Mouse (Mus musculus): ENCODE results near the gene Dnmbp.

Gene Dnmbp

DNA sequence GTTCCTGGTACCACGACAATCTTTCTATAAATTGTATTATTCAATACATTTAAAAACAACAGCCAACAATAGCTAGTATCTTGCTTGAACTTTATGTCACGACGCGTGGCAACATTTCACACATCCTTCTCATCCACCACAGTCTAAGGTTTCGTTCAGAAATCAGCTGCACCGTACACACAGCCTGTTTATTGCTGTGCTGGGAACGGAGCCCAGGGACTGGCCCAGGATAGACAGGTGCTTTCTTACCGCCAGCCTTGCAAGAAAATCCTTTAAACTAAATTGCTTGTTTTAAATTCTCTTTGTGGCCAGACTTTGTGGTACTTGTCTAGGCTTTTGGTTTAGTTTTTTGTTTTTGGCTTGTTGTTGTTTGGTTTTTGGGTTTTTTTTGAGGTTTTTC lies 62.6 kb downstream of the Dnmbp start:
- DNase-seq (ENCODE audit: low spot score) = no peak

DNA sequence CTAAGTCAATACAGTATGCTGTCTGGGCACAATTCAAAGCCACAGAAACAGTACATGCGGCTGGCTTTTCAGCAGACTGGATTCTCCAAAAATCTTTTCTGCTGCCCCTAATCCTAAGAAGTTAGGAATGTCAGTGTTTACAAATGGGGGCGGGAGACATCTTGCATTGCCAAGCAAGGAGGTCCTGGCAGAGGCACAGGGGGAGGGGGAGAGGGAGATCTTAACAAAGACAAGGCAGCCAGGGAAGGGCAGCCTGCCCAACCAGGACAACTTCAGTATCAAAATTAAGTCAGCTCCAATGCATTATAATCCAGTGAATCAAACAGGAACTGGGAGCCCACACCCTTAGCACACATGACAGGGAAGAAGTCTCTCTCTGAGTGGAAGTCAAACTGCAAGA lies 64.0 kb downstream of the Dnmbp start:
- peak; percentile 26 for DNase-seq (ENCODE audit: low spot score)

DNA sequence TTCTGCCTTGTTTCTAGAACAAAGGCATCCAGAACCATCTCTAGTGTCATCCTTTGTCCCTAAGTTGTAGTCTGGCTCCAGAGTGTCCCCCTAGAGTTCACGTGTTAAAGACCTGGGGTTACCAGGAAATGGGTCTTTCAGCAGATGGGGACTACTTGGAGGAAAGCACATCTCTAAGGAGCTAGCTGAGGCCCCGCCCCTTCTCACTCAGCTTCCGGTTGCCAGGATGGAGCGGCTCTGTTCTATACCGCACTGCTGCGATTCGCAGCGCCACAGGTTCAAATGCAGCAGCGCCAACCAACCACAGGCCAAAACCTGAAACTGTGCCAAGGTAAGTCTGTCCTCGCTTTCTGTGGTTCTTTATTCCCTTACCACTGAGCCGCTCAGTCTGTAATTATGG lies 65.6 kb downstream of the Dnmbp start:
- DNase-seq (ENCODE audit: low spot score) = no peak

DNA sequence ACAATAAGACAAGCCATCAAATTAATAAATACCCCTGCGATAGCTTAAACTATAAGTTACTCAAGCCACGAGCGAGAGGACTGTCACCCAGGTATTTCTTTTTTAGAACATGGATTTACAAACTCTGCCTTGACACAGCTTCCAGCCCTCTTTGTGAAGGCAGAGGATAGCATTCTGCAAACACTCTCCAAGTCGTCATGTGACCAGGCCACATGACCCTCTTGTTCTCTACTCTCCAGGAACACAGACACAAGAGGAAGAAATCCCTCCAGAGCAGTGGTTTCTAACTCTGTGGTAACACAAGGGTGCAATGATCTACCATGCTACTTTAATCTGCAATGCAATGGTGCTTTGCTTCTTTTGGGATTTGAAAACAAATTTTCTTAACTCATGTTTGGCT lies 69.6 kb downstream of the Dnmbp start:
- no peak for DNase-seq (ENCODE audit: low spot score)

DNA sequence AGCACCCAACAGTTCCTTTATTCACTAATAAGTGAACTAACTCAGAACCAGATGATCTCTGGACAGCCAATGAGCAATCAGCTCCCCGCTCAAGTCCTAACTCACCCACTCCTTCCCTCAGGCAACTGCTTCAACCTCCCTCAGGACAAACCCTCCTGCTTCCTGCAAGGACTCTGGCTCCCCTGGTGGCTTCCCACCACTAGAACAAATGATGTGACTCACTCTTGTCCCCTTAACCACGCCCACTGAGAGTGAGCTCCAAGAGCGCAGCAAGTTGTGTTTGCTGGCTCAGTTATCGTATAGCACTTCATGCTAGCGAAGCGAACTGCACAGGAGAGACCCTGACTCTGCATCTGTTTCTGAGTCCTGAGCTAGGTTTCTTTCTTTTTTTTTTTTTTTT lies 82.6 kb downstream of the Dnmbp start:
- peak; percentile 31 for DNase-seq (ENCODE audit: low spot score)

DNA sequence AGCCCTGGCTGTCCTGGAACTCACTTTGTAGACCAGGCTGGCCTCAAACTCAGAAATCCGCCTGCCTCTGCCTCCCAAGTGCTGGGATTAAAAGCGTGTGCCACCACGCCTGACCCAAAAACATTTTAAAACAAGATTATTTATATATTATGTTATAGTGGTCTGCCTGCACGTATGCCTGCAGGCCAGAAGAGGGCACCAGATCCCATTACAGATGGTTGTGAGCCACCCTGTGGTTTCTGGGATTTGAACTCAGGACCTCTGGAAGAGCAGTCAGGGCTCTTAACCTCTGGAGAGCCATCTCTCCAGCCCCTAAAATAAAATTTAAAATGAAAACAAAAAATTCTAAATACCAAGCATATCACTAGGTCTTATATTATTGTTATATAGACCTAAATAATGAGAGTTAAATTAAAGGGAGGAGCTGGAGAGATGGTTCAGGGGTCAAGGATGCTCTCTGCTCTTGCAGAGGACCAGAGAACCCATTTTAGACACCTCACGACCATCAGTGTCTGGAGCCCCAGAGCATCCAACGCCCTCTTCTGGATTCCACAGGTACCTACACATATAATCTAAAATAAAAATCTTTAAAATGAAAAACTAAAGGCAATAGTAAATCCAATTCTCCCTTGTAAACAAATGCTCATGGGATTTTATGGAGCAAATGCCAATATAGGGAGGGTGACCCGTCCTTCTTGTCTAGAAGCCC lies 87.0 kb downstream of the Dnmbp start:
- no peak for DNase-seq (ENCODE audit: low spot score)

DNA sequence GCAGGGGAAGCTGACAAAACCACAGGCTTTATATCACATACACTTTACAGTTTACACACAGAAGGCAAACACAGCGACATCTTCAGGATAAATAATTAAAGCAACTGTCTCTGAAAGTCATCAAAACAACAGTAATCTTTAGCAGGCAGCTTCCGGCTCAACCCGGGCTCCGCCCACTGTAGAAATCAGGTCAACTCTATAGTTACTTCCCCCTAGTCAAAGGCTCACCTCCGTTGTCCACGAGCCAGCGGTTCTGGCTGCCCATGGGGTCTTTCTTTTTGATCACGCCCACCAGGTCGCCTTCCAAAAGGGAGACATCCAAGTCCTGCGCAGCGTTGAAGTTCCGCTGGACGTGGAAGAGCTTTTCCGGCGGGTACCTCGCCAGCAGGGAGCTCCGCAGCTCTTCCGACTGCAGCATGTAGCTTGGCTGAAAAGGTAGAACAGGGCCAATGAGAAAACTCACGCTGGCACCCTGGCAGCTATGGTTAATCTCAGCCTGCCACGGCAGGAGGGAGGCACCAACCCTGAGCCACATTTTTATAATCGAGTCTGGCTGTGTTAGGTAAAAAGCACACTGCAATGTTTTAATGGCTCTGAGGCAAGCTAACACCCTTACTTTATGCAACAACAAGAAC lies 87.9 kb downstream of the Dnmbp start:
- DNase-seq (ENCODE audit: low spot score) = no peak

DNA sequence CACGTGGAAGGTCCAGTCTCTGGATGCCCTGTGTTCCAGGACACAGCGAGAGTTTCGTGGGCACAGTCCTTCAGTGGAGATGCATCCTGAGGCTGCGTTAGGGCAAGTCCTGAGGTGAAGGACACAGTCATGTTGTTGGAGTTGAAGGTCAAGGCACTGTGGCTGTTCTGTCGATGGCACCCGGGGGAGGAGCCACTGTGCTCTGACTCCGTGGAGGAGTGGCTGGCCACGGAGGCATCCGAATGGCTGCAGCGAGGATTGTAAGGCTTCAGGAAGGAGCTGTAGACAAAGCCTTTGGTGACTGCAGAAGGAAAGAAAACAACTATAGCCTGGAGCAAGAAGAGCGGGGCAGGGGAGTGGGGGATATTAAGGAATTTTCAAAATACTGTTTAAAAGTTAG lies 90.0 kb downstream of the Dnmbp start:
- no peak for DNase-seq (ENCODE audit: low spot score)

DNA sequence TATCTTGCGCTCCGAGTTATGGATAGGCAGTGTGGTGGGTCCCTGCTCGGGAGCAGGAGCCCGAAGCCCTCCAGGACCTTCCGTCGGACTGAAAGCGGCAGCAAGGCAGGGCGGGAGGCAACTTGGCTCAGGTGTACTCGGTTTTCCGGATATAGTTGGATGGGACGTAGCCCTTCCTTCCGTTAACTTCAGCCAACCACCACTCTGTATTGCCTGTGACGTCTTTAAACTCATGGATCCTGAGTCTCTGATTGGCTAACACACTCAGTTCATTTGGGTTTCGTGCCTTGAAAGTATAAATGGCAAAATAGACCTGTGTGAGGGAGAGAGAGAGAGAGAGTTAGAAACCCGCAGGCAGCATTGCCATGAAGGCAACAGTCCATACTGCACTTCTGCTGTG lies 92.0 kb downstream of the Dnmbp start:
- no peak for DNase-seq (ENCODE audit: low spot score)

DNA sequence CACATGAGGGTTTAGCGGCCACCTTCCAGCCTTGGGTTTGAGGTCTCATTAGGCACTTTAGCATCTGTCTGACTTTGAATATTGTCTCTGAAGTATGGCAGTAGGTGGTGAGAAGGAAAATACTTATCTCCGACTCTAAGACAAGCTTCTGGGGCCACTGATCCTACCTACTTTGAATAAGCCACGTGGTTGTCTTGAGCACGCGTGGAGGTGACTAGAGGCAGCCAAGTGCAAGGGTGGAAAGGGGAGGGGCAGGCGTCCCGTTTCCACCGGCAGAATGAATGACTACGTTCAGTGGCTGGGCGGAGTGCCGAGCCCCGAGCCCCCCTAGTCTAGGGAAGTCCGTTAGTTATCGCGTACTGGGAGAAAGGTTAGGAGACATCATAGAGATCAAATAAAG lies 92.9 kb downstream of the Dnmbp start:
- no peak for DNase-seq (ENCODE audit: low spot score)

DNA sequence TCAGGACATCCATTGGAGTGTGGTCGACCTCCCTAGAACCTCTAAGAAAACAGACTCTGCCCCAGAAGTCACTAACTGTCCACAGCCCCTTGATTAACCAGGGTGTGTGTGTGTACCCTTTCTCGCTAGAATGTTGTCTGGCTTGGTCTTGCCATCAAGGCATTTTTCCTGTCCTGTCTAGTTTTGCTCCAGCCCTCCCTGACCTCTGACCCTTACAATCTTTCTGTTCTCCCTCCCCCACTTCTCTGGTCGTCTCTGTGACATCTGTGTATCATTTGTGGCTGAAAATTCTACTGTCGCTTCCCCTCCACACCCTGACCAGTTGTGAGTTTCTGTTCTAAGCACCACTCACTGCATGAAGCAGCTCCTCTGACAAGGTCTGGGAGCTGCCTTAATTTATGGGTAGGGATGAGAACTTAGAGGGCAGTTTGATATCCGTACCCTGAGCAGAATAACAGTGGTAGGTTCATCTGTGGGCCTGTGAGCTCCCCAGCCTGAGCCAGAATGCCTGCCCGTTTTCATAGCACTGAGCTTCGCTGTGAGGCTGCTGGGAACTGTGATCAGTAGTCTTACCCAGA lies 94.6 kb downstream of the Dnmbp start:
- DNase-seq (ENCODE audit: low spot score) = peak; percentile 65

DNA sequence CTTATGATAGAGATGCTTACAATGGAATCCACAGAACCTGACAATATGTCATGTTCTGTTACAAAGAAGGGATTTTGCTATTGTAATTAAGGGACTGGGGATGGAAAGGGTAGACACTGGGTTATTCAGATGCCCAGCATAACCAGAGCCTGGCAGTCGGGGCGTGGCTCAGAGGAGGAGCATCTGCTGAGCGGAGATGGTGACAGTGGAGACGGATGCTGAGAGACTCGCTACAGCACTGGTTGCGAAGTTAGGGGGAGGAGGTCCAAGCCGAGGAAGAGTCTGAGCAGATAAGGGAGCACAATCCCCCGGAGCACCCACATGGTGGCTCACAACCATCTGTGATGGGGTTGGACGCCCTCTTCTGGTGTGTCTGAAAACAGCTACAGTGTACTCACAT lies 96.8 kb downstream of the Dnmbp start:
- DNase-seq (ENCODE audit: low spot score) = no peak

DNA sequence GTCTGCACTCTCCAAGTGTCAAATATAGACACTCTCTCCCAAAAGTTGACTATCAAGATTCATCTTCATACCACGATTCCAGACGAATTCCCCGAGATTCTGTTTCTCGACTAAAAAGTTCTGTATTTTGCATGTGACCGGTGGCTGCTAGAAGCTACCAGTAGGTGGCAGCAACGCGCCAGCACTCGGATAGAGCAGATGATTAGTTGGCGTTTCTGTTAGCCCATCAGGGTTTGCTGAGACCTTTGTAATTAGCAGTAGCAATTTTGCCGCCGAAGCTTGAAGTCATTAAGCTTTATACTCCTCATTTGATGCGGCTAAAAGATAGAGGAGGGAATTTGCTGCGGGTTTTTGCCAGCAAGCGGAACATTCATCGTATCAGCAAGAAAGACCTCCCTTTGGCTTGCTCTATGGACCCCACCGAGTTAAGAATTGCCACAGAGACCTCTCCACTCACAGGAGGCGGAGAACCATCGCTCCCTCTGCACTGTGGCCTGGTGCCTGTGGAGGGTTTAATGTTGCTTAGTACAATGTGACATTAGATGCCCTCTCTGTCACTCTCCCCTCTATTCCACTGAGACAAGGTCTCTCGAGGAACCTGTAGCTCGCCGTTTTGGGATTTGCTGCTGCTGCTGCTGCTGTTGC lies 107.4 kb downstream of the Dnmbp start:
- peak; percentile 86 for DNase-seq (ENCODE audit: low spot score)

DNA sequence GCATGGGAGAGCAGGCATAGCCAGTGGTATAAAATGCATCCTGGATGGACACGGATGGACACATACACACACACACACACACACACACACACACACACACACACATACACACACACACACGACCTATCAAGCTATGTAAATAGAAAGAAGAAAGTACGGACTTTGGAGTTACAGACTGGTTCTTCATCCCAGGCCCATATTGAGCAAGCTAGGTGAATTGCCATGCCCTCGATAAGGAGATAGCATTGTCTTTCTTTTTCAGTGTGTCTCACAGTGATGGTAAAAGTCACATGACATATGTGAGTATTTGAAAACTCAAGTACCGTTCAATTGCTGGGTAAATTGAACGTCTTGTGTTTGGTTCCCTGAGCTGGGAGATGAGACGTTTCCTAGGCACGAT lies 113.1 kb downstream of the Dnmbp start:
- no peak for DNase-seq (ENCODE audit: low spot score)

DNA sequence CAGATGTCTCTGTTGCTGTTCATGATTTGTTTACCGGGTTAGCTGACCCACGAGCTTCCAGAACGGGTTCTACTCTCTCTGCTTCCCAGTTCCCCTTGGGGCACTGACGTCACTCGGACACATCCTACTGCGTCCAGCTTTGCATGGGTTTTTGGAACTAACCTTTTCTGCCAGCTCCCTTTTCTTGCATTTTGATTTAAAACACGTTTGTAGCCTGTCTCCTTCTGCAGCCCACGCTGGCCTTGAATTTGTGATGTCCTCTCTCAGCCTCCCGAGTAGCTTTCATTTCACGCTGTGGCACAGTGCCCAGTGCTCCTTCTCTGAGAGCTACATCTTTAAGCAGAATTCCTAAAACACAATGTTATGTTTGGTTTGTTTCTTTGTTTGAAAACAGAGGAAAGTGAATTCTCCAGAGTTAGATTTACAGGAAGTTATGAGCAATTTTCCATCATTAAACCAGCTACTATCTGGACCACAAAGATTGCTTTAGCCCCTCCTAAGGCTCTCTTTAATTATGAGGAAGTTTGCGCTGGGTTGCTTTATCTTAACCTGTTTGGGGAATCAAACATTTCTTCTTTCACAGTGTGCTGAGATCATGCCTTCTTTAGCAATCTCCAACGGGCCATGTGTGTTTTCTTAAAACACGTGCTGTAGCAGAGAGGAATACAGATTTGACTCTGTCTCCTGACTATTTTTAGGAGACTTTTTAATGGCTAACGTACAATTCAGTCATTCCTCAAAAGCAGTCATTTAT lies 124.2 kb downstream of the Dnmbp start:
- no peak for DNase-seq (ENCODE audit: low spot score)

DNA sequence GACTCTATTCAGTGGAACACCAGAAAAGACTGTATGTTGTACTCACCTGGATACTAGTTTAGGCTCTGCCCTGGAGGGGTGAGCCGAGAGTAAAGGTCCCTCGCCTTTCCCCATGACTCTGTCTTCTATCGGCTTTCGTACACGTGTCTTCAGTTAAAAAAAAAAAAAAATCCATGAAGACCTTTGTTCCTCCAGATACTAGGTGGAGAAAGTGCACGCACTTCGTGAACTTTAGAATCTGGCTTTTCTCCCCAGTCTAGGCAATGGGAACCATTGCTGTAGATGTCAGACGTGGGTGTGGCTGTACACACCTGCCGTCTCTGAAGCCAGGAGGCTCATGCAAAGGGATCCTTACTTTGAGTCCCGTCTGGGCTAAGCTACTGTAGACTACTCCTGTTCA lies 126.7 kb downstream of the Dnmbp start:
- DNase-seq (ENCODE audit: low spot score) = no peak

DNA sequence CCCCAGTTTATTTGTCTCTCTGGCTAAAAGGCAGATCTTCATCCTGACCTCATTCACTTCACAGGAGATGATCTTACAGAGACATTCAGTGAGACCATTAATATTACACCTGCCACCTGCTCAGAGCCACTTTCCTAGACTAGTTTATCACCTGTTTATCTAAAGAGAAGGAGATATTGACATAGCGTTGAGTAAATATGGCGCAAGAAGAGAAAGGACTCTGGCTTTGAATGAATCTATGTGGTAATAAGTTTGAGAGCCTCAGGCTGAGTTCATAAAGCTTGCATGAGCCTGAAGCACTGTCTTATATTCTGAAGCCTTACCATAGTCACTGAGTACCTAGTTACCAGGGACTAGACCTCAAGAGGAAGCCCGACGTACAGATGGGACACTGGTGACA lies 128.6 kb downstream of the Dnmbp start:
- DNase-seq (ENCODE audit: low spot score) = no peak

DNA sequence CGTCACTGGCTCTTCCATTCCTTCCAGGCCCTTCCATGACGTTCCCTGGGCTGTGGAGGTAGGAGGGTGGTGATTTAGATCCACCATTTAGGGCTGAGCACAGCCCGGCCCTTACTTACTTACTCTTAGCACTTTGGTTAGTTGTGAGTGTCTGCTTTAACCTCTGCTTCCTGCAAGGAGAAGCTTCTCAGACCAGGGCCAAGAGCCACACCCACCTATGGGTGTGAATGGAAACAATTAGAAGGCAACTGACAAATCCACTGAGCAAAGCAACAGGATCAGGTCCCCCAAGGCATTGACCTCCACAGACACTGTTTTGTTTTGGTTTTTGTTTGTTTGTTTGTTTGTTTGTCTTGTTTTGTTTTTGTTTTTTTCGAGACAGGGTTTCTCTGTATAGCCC lies 130.7 kb downstream of the Dnmbp start:
- no peak for DNase-seq (ENCODE audit: low spot score)

DNA sequence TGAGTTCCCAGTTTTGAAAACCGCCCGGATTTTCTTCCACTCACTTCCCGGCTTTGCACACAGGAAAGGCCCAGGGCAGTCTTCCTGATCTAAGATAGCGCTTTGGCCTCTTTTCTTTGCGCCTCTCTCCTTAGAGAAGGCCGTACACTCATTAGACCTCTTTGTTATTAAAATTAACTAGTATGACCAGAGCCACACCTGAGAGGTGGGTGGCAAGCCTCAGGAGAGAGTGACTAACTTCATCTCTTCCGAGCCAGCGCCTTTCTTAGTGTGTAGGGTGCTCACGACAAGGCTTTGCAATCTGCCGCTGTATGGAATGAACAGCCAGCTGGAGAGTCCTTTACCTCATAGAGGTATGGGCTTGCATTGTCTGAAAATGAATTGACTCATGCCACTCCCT lies 136.1 kb downstream of the Dnmbp start:
- no peak for DNase-seq (ENCODE audit: low spot score)

DNA sequence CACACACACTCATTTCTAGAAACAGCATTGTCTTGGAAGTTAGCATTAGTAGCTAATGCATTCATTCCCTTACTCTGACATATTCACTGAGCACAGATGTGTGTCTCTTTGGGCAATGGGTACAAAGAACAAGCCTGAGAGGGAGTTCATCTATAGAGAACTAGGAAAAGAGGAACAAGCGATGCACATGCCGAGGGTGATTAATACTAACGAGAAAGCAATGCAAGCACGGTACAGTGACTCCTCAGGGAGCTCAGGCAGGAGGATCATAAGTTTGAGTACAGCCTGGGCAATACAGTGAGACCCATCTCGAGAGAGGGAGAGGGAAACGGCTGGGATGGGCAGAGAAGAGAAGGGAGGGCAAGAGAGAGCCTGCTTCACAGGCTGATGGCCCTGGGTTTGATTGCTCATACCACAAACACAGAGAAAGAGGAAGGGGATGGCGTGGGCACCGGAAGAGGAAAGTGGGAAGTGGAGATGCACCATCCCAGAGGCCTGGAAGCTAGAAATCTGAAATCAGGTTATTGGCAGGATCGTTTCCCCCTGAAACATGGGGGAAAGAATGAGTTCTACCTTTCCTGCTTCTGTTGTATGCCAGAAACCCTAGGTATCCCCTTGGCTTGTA lies 138.5 kb downstream of the Dnmbp start:
- no peak for DNase-seq (ENCODE audit: low spot score)

DNA sequence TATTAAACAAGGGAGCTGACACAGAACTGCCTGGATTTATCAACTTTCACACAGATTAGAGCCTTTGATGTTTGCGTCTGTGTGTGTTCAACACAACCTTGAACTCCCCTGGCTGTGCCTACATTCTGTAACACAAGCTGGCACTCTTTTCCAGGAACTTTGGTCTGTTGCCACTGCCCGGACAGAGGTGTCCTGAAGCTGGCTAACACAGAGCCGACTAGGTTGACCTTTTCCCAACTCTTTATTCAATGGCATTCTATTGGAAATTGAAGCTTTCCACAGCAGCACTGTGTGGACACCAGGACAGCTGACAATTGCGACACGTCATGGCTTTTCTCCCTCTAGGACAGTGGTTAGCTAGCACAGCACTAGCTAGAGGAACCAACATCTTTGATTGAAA lies 142.8 kb downstream of the Dnmbp start:
- DNase-seq (ENCODE audit: low spot score) = no peak
